Mouse (Mus musculus): Measurements from ENCODE around the gene Hoxa2.

DNA sequence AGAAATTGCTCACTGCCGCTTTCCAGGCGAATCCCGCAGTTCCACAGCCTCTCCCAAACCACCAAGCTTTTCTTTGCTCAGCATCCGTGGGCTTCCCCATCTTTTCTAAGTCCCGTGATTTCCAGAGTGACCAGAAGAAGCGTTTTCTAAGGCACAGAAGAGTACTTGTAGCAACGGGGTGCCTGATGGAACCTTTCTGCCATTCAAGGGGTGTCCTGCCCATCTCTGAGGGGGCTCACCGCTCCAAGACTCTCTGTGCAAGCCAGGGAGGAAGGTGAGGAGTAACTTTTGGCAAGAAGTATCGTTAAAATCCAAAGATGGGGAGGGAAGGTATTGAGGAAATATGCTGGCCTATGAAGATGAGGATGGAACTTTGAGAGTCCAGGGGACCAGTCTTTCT, 13.2 kb upstream of the Hoxa2 start:
- TF ChIP-seq USF2 (conservative IDR thresholded peaks at IDR 0.05; ENCODE audit: low read depth, low read length) (no peak), SIN3A (IDR thresholded peaks at IDR 0.05; ENCODE audit: low read length) (no peak), CHD2 (IDR thresholded peaks at IDR 0.05; ENCODE audit: low read length) (no peak), BHLHE40 (IDR thresholded peaks at IDR 0.05; ENCODE audit: low read depth, low read length) (no peak), CTCF (conservative IDR thresholded peaks at IDR 0.05 in 1 of 2, IDR thresholded peaks at IDR 0.05 in 1 of 2; ENCODE audit: low read depth in 2 of 2, low read length in 2 of 2) (no peak), SMC3 (IDR thresholded peaks at IDR 0.05; ENCODE audit: low read depth, low read length) (no peak), POLR2A (IDR thresholded peaks at IDR 0.05; ENCODE audit: low read depth, low read length) (no peak), TCF12 (IDR thresholded peaks at IDR 0.05; ENCODE audit: low read depth, low read length) (no peak), ZC3H11A (IDR thresholded peaks at IDR 0.05; ENCODE audit: low read depth, low read length) (no peak), EP300 (IDR thresholded peaks at IDR 0.05; ENCODE audit: low read length) (no peak)
